Mouse (Mus musculus) testis, adult 2 months (tissue): Measurements from ENCODE around the gene Acadvl. TPM values are rescaled to one million over a fixed set of nuclear protein-coding genes. Genes with fewer than 3 reads are reported as not detected.

Experiments used
- H3K27ac ChIP-seq: fragments of 200-500 bp; 2 replicates; pipeline ENCODE4 v1.5.1; 2012; ENCODE audit warnings: low read depth, low read length; ENCODE audit not compliant: control insufficient read depth, insufficient read depth
- H3K27me3 ChIP-seq: fragments of 200-500 bp; 2 replicates; pipeline ENCODE4 v1.6.1; 2012; ENCODE audit warnings: mild to moderate bottlenecking, low read length, moderate library complexity; ENCODE audit not compliant: control insufficient read depth, insufficient read depth
- H3K36me3 ChIP-seq: fragments of 200-500 bp; 2 replicates; pipeline ENCODE4 v1.6.1; 2012; ENCODE audit warnings: mild to moderate bottlenecking, low read length; ENCODE audit not compliant: control insufficient read depth, insufficient read depth
- H3K4me1 ChIP-seq: fragments of 200-500 bp; 2 replicates; pipeline ENCODE4 v1.6.1; 2012; ENCODE audit warnings: low read length; ENCODE audit not compliant: control insufficient read depth, insufficient read depth
- H3K4me3 ChIP-seq: fragments of 200-500 bp; 2 replicates; pipeline ENCODE4 v1.5.1; 2012; ENCODE audit warnings: low read depth, mild to moderate bottlenecking, low read length, moderate library complexity, mixed read lengths; ENCODE audit not compliant: control insufficient read depth
- CTCF ChIP-seq: fragments of 200-500 bp; IDR thresholded peaks from 2 replicates; pipeline ENCODE4 v1.5.1; 2012; ENCODE audit warnings: low read depth, mild to moderate bottlenecking, inconsistent platforms, low read length, moderate library complexity; ENCODE audit not compliant: control insufficient read depth, insufficient read depth, insufficient replicate concordance
- POLR2A ChIP-seq: fragments of 200-500 bp; IDR thresholded peaks from 2 replicates; pipeline ENCODE4 v1.6.1; 2012; ENCODE audit warnings: low read depth, mild to moderate bottlenecking, inconsistent platforms, low read length, moderate library complexity; ENCODE audit not compliant: control insufficient read depth
- polyA plus RNA-seq: library from polyadenylated mRNA; depleted of rRNA; stranded (reverse); fragments of >200 nt; gene quantifications from 2 replicates; pipeline ENCODE4 v1.2.3, GENCODE M21; 2012

The Acadvl gene
- polyA plus RNA-seq, 1 experiment: 20.6 TPM

- H3K36me3 ChIP-seq: peaks cover 4% of the 10 kb centered on the region
- H3K4me3 ChIP-seq: peak overlapping the region; percentile 84; the same call in 1 of the 2 replicates
- no peaks in the 10 kb centered on the region for H3K27me3 ChIP-seq
- TF ChIP-seq POLR2A (no peak), CTCF (no peak)
- H3K27ac ChIP-seq: no peak overlapping the region
- H3K4me1 ChIP-seq: peaks cover 8% of the 10 kb centered on the region
Measured at GRCm38 (mm10) chr11:69992932-69993331, 22.3 kb downstream of the Acadvl start.

- H3K36me3 ChIP-seq: peaks cover 4% of the 10 kb centered on the region
Measured at GRCm38 (mm10) chr11:69992396-69992795, 22.8 kb downstream of the Acadvl start.

GRCm38 (mm10) chr11:69991711-69992110, 23.5 kb downstream of the Acadvl start:
- peak overlapping the region; percentile 93 for H3K4me3 ChIP-seq
- H3K27ac ChIP-seq: peak overlapping the region; percentile 96
- TF ChIP-seq CTCF: no peak
- TF ChIP-seq POLR2A: no peak
- peaks cover 4% of the 10 kb centered on the region for H3K36me3 ChIP-seq
- peaks cover 6% of the 10 kb centered on the region for H3K4me1 ChIP-seq
- H3K27me3 ChIP-seq: no peaks in the 10 kb centered on the region

More at GRCm38 (mm10) chr11:69992396-69992795, 22.8 kb downstream of the Acadvl start:
- no peak for TF ChIP-seq CTCF
- no peak for TF ChIP-seq POLR2A
- Histone ChIP-seq H3K27ac (peak overlapping the region; percentile 45), H3K27me3 (no peaks in the 10 kb centered on the region), H3K4me3 (peak overlapping the region; percentile 84), H3K4me1 (peaks cover 7% of the 10 kb centered on the region)

GRCm38 (mm10) chr11:69990850-69991691, 24.1 kb downstream of the Acadvl start, which contains the start of gene Gabarap:
TSS of gene Gabarap (plus strand) at chr11:69991143.
- peaks cover 6% of the 10 kb centered on the region for H3K4me1 ChIP-seq
- TF ChIP-seq CTCF (no peak), POLR2A (peak; percentile 85)
- H3K27ac ChIP-seq: peak within 1 kb of the TSS; percentile 100
- H3K27me3 ChIP-seq: no peaks in the 10 kb centered on the region
- peaks cover 4% of the 10 kb centered on the region for H3K36me3 ChIP-seq
- peak within 1 kb of the TSS; percentile 93 for H3K4me3 ChIP-seq

- peak overlapping the region; percentile 49; the same call in 1 of the 2 replicates for H3K27ac ChIP-seq
- peak overlapping the region; percentile 93 for H3K4me3 ChIP-seq
- H3K27me3 ChIP-seq: no peaks in the 10 kb centered on the region
- peaks cover 4% of the 10 kb centered on the region for H3K36me3 ChIP-seq
- H3K4me1 ChIP-seq: peaks cover 6% of the 10 kb centered on the region
- TF ChIP-seq POLR2A (no peak), CTCF (no peak)
Measured at GRCm38 (mm10) chr11:69989949-69990348, 25.3 kb downstream of the Acadvl start.

GRCm38 (mm10) chr11:69984431-69984830, 30.8 kb downstream of the Acadvl start:
- TF ChIP-seq CTCF (no peak), POLR2A (no peak)
- Histone ChIP-seq H3K27ac (no peak overlapping the region), H3K27me3 (no peaks in the 10 kb centered on the region), H3K36me3 (peaks cover 5% of the 10 kb centered on the region), H3K4me3 (no peak overlapping the region), H3K4me1 (peaks cover 7% of the 10 kb centered on the region)

GRCm38 (mm10) chr11:69983377-69983776, 31.8 kb downstream of the Acadvl start:
- Histone ChIP-seq H3K4me1 (peaks cover 7% of the 10 kb centered on the region), H3K27me3 (no peaks in the 10 kb centered on the region), H3K4me3 (no peak overlapping the region), H3K36me3 (peaks cover 3% of the 10 kb centered on the region), H3K27ac (no peak overlapping the region)
- TF ChIP-seq CTCF: no peak
- no peak for TF ChIP-seq POLR2A
